Mouse (Mus musculus): Measurements from ENCODE around the gene Vamp4.

DNA sequence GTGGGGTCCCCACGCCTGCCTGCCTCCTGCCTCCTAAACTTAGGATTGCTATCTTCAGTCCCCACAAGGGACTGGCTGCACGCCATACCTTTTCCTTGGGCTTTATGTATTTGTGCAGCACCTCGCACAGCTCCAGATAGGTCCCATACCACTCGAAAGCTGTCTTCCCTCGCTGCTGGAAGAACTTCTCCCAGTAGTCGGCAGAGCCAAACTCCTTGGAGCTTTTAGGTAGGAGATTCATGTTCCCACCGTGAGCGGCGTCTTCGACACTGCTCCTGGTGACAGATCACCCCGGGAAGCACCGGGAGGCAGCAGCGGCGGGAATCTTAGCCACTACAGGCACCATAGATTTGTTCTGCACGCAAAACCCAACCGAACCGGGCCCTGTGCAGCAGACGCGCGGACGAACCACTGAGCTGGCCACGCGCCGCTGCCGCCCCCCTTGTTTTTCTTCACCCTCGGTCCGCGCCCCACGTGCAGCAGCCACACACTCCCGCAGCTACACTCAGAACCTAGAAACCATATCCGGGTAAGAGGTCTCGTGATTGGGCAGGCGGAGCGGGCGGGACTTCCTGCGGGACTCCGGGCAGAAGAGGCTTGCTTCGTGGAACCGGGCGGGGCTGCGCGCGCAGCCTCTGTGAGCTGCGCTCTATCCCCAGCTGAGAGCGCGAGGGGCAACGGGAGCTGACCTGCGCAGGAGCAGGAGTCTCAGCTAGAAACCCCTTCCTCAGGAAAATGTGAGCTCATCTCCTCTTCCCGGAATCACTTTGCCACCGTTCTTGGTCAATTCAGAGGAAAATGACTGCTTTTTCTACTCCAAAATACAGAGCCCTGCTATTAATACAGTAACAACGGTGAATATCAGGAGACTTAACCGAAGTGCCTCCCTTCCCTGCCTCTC, 22.0 kb upstream of the Vamp4 start, which contains the start of gene Mettl13:
- no peak for TF ChIP-seq GATA1 (IDR thresholded peaks at IDR 0.05; ENCODE audit: low read length)
- no peak for TF ChIP-seq TAL1 (IDR thresholded peaks at IDR 0.05; ENCODE audit: low read length)
